Mouse (Mus musculus) spleen, postnatal 10 days (tissue): ENCODE measurements around the gene Jdp2.

ENCODE experiments used
- DNase-seq, 2 experiments: peaks; one replicate each; pipeline ENCODE4 v3.0.0; 2021 to 2022; ENCODE audit warnings: low spot score in 2 of 2

Gene Jdp2

GRCm38 (mm10) chr12:85684411-85685275 lies 85.8 kb downstream of the Jdp2 start:
- no peak for DNase-seq

DNA sequence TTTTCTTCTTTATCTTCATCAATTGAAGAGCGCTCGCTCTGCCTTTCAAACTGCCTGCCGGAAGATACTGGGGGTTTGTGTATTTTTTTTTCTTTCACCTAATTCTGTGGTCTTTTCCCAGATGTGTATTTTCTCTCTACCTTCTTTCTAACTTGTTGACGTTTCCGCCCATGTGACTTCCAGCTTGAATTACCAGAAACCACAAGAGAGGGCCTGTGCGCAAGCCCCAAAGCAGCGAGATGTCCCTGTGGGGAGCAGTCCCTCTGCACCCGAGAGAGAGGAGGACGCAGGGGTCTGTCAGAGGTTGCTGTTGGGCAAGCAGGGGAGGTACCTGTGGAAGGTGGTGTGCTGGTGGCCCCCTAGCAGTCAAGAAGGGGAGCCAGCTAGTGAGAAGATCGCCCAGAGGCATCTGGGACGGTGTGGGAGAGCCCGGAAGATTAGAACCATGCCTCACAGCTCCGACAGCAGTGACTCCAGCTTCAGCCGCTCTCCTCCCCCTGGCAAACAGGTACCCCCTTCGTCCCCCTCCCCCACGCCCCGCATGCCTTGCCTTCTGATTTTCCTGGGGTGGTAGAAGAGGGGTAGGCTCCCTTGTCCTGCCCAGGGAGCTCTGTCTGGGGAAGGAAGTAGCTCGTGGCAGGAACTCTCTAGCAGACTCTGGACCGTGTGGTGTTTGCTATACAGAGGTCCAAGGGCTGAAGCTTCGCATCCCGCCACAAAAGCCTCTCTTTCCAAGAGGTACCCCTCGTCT lies 87.8 kb downstream of the Jdp2 start, which contains the start of gene Batf:
TSS of gene Batf (plus strand) at position 204 of the 751 bp plus-strand sequence.
- peak; percentile 36 to 53 for DNase-seq

DNA sequence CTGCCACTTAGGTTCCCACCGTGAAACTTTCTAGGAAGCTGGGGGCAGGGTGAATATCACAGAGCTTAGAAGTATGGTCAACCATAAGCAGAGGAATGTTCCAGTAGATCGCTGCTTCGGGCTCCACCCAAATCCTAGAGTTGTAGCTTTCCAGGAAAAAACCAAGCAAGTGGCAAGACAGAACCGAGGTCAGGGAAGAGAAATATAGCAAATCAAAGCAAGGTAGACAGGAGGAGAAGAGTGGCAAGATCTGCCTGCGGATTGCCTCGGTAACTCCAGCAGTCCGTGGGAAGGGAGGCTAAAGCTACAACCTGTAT lies 88.3 kb downstream of the Jdp2 start:
- no peak for DNase-seq

DNA sequence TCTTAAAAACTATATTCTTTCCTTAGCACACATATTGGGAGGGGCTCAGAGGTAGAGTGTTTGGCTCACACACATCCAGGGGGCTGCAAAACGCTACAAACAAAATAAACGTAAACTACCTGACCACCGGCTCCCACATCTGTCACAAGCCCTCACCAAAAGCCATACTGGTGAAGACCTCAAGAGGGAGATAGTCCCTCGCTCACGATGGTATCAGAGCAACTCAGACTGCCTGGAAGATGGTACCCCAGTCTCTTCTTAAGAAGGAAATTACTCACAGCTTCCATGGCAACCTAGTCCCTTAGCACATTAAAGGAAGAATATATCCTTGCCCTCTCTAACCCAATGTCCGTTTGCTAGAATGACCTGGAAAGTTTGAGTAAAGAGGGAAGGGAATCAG lies 89.0 kb downstream of the Jdp2 start:
- no peak for DNase-seq
